Mouse (Mus musculus) bone marrow macrophage, adult 2 months (primary cell): Measurements from ENCODE around the gene Mettl13. TPM values are rescaled to one million over a fixed set of nuclear protein-coding genes. Genes with fewer than 3 reads are reported as not detected.

Experiments used
- H3K27ac ChIP-seq: 2 replicates; pipeline ENCODE4 v1.5.1; 2012; ENCODE audit warnings: low read depth, low read length; ENCODE audit not compliant: insufficient read depth
- H3K4me1 ChIP-seq: 2 replicates; pipeline ENCODE4 v1.6.1; 2012; ENCODE audit warnings: low read length; ENCODE audit not compliant: control insufficient read depth, insufficient read depth
- H3K4me3 ChIP-seq: 2 replicates; pipeline ENCODE4 v1.5.1; 2012; ENCODE audit warnings: mild to moderate bottlenecking, low read length, moderate library complexity; ENCODE audit not compliant: insufficient read depth
- CTCF ChIP-seq: IDR thresholded peaks from 2 replicates; pipeline ENCODE4 v1.5.1; 2012; ENCODE audit warnings: low read depth, mild to moderate bottlenecking, low read length, moderate library complexity
- POLR2A ChIP-seq: IDR thresholded peaks from 2 replicates; pipeline ENCODE4 v1.6.1; 2012; ENCODE audit warnings: mild to moderate bottlenecking, low read depth, low read length, borderline replicate concordance
- polyA plus RNA-seq: library from polyadenylated mRNA; stranded (reverse); fragments of >200 nt; gene quantifications from 2 replicates; pipeline ENCODE4 v1.2.4, GENCODE M21; 2012; ENCODE audit not compliant: missing spikeins, insufficient read depth, insufficient read length

Mettl13 gene
- 6.5 and 8.2 TPM in 2 replicates for polyA plus RNA-seq

DNA sequence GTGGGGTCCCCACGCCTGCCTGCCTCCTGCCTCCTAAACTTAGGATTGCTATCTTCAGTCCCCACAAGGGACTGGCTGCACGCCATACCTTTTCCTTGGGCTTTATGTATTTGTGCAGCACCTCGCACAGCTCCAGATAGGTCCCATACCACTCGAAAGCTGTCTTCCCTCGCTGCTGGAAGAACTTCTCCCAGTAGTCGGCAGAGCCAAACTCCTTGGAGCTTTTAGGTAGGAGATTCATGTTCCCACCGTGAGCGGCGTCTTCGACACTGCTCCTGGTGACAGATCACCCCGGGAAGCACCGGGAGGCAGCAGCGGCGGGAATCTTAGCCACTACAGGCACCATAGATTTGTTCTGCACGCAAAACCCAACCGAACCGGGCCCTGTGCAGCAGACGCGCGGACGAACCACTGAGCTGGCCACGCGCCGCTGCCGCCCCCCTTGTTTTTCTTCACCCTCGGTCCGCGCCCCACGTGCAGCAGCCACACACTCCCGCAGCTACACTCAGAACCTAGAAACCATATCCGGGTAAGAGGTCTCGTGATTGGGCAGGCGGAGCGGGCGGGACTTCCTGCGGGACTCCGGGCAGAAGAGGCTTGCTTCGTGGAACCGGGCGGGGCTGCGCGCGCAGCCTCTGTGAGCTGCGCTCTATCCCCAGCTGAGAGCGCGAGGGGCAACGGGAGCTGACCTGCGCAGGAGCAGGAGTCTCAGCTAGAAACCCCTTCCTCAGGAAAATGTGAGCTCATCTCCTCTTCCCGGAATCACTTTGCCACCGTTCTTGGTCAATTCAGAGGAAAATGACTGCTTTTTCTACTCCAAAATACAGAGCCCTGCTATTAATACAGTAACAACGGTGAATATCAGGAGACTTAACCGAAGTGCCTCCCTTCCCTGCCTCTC is at the start of gene Mettl13:
Gene Mettl13 (minus strand): TSS at position 536 of the 901 bp plus-strand sequence.
- peak within 1 kb of the TSS; percentile 68 for H3K27ac ChIP-seq
- peak within 1 kb of the TSS; percentile 98 for H3K4me3 ChIP-seq
- TF ChIP-seq POLR2A (no peak; the same call in 1 of the 2 replicates), CTCF (no peak)
- H3K4me1 ChIP-seq, result peaks cover 10% of the 10 kb centered on the region

DNA sequence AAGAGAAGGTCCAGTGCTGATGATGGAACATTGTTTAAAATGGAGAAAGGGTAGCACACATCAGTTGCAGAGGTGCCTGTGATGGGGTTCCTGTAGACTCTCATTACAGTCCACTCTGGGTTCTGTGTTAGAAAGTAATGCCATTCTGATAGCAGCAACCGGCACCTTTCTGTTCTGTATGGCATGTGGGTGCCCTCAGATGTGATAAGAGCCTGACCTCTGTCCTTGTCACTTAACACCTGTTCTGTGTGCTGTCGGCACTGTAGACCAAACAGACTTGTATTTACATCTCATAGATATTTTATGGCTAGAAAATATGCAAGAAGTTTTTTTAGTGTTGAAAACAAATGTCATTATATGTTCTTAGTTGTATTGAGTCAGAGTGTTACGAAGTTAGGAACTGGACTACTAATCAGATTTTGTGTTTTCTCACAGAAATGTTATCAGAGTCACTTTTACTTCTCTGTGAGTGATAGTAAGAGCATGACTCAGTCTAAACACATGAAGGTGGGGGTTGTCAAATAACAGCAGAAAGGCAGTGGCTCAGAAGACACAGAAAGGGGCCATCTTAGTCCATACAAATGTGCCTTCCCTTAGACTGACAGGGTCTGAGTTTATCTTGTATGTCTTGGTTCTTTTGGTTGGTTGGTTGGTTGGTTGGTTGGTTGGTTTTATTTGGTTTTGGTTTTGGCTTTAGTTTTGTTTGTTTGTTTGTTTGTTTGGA is 49.2 kb upstream of the Mettl13 start:
- H3K4me1 ChIP-seq, result no peaks in the 10 kb centered on the region
- no peak for TF ChIP-seq CTCF
- TF ChIP-seq POLR2A, result no peak
- H3K27ac ChIP-seq, result no peak overlapping the region
- no peak overlapping the region for H3K4me3 ChIP-seq

DNA sequence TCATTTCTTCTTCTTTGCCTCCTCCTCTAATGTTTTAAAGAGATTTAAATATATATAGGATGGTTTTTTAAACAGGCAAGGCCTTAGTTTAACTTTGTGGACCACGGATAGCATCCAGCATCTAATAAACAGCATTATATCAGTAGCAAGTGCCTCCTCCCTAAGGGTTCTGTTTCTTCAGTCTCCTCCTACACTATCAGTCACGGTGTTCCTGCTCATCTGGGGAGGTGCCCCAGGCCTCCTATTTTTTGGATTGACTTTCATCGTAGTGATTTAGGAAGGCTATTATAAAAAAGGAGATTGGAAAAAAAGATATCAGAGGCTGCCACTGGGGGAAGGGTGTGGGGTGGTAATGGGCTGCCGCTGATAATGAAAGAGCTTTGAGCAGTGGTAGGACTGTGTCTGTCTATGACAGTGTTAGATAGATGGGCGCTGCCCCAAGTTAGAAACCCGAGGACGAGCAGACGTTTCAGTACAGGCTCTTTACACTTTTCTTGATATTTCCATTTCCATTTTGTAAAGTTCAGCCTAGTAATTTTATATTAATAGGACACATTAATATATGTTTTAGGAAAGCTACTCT is 42.2 kb upstream of the Mettl13 start:
- TF ChIP-seq POLR2A (no peak), CTCF (no peak)
- H3K4me1 ChIP-seq, result no peaks in the 10 kb centered on the region
- H3K4me3 ChIP-seq, result no peak overlapping the region
- no peak overlapping the region for H3K27ac ChIP-seq

DNA sequence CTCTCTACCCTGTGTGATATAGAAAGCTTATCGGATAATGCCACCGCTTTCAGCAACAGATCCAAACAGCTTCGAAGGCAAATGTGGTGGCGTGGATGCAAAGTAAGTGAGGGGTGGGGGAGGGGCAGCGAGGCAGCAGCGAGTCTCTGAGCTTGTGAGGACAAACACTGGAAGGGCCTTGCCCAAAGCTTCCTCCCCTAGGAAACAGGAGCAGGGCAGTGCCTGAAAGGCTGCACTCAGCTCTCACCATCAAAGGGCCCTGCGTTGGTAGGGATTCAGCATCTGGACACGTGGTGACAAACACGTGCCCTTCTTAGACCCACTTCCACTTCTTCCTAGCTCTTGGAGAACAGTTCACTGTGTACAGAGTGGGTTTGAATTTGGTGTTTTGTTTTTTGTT is 41.1 kb upstream of the Mettl13 start:
- Histone ChIP-seq H3K4me1 (no peaks in the 10 kb centered on the region), H3K4me3 (no peak overlapping the region), H3K27ac (no peak overlapping the region)
- no peak for TF ChIP-seq POLR2A
- TF ChIP-seq CTCF, result no peak

DNA sequence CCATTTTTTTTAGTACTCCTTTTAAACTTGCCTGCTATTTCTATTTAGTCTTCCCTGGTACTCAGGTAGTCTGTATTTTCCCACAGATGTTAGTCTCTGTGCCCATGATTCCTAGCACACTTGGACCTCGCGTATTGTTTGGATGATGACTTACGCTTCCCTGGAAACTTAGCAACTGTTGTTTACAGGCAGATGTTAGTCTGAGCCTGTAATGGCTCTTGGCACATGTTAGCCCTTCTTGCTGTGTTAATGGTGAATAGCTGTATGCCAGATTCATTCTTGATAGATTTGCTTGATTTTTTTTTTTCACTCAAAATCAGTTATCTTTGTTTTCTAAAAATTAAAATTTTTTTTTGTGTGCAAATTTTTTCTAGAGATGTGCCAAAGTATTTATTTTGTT is 40.3 kb upstream of the Mettl13 start:
- no peak overlapping the region for H3K27ac ChIP-seq
- no peak overlapping the region for H3K4me3 ChIP-seq
- no peak for TF ChIP-seq POLR2A
- TF ChIP-seq CTCF, result no peak
- H3K4me1 ChIP-seq, result no peaks in the 10 kb centered on the region

DNA sequence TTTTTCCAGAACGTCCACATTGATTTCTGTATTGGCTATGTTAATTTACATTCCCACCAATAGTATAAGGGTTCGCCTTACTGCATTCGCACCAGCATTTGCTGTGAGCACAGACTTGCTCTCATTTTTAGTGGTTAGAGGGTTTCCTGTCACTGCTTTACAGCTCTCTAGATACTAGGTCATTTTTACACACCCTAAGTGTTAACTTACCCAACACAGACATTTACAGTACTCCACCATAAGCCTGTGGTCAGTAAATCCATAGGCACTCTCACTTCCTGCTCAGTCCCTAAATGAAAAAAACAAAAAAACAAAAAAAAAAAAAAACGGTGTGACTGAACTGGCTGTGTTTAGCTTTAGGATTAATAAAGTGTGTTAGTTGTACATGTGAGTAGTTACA is 37.9 kb upstream of the Mettl13 start:
- Histone ChIP-seq H3K4me1 (no peaks in the 10 kb centered on the region), H3K4me3 (no peak overlapping the region), H3K27ac (no peak overlapping the region)
- TF ChIP-seq CTCF (no peak), POLR2A (no peak)

DNA sequence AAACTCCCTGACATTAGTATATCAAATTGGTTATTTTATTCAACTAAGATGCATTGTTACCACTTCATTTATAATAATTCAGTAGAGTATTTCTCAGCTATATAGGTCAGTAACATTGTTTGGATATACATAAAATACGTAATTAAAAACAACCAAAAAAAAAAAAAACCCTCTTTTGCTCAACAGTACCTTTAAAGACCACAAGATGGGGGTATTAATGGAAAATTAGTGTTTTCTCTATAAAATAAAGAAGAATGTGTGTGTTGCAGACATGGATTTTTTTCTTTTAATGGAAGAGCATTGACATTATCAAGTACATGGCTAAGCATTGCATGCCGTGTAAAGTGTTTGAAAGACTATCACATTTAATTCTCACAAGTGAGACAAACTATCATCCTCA is 34.5 kb upstream of the Mettl13 start:
- no peaks in the 10 kb centered on the region for H3K4me1 ChIP-seq
- H3K4me3 ChIP-seq, result no peak overlapping the region
- TF ChIP-seq POLR2A (no peak), CTCF (no peak)
- H3K27ac ChIP-seq, result no peak overlapping the region

DNA sequence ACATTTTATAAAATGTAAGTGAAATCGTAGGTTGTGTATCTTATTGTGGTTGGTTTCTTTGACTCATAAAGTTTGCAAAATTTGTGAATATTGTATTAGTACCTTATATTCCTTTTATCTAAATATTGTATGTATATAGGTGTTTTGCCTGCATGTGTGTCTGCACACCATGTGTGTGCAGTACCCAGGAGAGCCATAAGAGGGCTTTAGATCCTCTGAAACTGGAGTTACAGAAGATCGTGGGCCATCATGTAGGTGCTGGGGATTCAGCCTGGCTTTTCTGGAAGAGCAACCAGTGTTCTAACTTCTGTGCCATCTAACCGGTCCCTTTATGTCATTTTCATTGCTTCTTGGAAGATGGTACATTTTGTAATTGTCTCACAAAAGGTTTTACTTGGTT is 26.7 kb upstream of the Mettl13 start:
- no peak for TF ChIP-seq CTCF
- no peak for TF ChIP-seq POLR2A
- H3K4me1 ChIP-seq, result peaks cover 18% of the 10 kb centered on the region
- H3K27ac ChIP-seq, result no peak overlapping the region
- H3K4me3 ChIP-seq, result no peak overlapping the region

DNA sequence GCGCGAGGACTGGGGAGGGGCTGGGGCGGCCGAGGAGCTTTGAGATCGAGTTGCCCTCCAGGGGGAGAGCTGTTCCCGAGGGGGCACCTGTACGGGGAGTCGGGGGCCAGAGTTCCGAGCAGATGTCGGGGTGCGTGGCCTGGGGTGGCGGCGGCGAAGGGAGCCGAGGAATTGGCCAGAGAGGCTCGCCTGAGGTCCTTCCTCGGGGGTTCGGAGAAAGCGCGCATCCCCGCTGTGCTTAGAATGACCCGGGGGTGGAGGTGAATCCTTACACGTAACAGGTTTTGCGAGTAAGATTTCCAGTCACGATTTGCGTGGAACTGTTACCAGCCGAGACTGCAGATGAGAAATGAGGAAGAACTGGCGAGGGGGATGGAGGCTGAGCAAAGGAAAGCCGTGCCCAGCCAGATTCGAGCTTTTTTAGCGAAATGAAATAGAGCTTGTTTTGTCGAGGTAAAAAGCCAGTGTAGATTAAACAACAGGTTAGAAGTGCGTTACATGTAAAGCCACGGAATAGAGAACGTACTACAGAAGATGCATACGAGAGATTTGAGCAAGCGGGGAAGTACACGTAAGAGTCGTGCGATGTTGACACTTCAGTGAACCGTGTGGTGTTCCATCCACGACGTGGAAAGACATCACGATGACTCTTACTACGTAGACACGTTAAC is 22.7 kb upstream of the Mettl13 start:
- Histone ChIP-seq H3K4me3 (peak overlapping the region; percentile 98), H3K4me1 (peaks cover 30% of the 10 kb centered on the region), H3K27ac (peak overlapping the region; percentile 67)
- TF ChIP-seq POLR2A (no peak), CTCF (no peak)
